Mouse (Mus musculus): ENCODE results near the gene Fgfr2.

The Fgfr2 gene

DNA sequence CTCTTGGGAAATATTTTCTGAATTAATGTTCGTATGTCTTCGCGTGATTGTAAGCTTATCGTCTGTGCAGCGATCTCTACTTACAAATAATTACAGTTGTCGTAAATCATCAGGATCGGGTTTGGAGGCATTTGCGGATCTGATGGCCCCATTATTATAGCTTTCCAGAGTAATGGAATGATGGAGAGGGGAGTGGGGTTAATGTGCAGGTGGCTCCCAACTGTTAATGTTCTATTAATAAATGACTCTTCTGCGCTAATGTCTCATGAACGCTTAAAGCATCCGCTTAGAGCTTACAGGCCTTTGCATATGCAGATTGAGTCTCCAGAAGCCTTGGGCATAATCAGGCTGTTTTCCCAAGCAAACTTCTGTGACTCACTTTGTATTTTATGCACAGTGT, 1144.5 kb downstream of the Fgfr2 start:
- DNase-seq = no peak

DNA sequence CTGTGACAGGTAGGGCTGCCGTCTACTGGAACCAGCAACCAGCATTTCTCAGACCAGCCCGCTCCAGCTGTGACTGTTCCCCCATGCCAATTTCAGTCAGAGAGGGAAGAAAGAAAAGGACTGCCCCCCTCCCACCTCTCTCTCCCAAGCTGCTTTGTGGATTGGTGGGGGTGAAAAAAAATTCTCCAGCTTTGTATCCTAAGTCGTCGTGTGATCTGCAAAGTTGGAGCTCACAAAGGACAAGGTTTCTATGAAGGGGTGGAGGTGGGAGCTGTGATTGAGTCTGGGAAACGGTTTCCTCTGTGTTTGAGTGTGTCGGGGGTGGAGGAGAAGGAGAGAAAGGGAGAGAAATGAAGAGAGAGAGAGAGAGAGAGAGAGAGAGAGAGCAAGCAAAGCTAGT, 1147.3 kb downstream of the Fgfr2 start:
- DNase-seq = no peak

DNA sequence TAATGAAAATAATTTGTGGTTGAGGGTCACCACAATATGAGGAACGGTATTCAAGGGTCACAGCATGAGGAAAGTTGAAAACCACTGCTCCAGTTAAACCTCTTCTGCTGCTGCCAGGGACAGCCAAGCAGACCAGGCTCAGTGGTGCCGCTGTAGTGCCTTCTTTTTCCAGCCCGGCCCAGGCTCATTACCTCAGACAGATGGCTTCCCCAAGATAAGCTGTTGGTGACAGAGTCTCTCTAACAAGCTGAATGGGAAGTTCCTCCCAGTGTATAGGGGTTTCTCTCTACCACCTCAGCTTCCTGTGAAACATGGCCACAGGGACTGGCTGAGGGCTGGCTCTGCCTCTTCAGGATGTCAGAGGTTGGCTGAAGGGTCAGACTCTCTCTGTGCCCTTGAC, 1152.9 kb downstream of the Fgfr2 start:
- no peak for DNase-seq

DNA sequence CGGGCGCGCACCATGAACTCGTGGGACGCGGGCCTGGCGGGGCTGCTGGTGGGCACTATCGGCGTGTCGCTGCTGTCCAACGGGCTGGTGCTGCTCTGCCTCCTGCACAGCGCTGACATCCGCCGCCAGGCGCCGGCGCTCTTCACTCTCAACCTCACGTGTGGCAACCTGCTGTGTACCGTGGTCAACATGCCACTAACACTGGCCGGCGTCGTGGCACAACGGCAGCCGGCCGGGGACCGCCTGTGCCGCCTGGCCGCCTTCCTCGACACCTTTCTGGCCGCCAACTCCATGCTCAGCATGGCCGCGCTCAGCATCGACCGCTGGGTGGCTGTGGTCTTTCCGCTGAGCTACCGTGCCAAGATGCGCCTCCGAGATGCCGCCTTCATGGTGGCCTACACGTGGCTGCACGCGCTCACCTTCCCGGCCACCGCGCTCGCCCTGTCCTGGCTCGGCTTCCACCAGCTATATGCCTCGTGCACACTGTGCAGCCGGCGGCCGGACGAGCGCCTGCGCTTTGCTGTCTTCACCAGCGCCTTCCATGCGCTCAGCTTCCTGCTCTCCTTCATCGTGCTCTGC, 1156.1 kb downstream of the Fgfr2 start:
- no peak for DNase-seq

DNA sequence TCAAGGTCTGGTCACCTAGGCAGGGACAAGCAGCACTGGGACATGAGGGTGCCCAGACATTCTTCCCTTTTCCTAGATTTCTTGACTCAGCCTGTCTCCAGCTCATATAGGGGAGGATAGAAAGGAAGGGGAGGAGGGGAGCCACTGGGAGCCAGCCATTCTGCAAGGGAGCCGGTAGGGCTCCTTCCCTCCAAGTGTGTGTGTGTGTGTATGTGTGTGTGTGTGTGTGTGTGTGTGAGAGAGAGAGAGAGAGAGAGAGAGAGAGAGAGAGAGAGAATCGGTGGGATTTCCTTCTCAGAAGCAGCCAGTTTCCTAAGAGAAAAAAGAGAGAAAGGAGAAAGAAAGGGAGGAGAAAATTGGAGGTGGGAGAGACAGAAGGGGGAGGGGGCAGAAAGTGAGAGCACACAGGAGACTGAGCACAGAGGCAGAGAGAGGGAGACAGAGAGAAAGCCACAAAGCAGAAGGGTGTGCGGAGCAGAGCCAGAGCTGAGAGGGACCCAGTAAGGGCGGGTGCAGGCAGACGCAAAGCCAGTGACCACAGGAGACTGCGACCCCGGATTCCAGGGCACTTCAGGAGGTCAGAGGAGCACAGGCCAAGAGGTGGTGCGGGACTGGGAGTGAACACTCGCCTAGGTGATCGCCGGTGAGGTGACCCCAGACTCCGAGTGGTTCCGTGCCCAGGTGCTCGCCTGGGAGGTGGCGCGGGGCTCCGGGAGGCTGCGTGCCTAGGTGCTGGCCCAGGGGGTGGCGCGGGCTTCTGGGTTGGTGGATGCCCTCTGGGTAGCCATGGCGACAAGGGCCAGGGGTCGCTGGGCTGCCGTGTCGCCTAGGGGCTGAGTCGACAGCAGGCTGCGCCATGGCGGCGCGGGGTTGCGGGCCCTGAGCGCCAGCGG, 1156.9 kb downstream of the Fgfr2 start, which contains the start of gene Gpr26:
Gene Gpr26 (plus strand): TSS at position 438 of the 893 bp plus-strand sequence.
- DNase-seq = no peak

DNA sequence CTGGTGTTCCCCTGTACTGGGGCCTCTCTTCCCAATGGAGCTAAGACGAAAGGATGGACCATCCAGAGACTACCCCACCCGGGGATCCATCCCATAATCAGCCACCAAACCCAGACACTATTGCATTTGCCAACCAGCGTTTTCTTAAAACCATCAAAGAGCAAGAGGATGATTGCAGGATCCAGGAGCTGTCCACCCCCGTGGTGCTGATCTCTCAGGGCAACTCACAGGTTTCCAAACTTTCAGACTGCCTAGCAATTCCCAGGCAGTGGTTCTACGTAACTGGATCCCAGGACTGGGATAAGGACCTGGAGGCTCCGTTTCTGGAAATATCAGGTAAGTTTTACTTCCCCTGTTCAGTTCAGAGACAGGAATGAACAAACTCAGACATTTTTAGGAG, 1162.6 kb downstream of the Fgfr2 start:
- DNase-seq = peak; percentile 82

DNA sequence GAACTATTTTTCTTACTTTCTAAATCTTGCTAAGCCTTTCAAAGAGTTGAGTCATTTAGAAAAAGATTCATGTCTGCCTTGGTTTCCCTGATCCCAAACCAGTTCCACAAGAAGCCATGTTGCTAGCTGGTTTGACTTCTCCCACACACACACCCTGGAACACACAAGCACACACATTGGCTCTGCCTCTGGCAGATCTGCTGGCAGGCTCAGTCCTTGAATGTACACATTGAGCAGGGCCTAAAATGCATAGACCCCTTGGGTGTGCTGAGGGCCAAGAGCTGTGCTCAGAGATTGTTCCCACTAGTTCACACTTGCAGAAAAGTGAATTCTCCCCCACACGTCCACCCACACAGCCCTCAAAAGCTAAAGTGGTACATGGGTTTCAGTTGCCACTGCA, 1164.4 kb downstream of the Fgfr2 start:
- no peak for DNase-seq

DNA sequence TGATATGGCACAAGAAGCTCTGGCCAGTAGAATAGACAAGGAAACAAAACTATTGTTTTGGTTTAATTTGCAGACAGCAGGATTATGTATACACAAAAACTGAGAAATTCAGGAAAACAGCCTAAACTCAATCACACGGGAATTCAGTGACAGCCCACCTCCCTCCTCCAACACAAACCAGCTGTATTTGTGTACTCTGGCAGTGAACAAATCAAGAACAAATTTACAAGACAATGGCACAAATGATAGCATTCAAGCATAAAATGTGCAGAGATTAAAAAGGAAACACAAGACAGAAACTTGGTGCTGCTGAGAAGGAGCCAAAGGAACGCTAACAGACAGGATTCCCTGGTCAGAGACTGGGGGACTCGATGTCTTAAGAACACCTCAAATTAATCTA, 1169.7 kb downstream of the Fgfr2 start:
- DNase-seq = no peak

DNA sequence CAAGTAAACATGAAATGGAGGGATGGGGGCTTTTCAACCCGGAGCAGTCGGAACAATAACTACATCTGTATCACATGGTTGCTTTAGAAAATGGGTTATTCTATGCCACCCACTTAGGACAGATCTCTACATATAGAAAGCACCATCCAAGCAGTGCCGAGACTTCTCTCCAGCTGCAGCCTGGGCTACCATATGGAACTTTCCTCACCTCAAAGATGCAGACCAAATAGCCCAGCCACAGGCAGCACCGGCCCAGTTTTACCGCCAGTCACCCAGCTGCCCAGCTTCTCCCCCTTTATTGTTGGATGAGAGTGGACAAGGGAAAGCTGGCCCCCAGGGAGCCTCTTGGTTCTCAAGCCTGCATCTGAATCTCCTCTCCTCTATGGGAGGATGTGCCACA, 1172.0 kb downstream of the Fgfr2 start:
- DNase-seq = no peak

DNA sequence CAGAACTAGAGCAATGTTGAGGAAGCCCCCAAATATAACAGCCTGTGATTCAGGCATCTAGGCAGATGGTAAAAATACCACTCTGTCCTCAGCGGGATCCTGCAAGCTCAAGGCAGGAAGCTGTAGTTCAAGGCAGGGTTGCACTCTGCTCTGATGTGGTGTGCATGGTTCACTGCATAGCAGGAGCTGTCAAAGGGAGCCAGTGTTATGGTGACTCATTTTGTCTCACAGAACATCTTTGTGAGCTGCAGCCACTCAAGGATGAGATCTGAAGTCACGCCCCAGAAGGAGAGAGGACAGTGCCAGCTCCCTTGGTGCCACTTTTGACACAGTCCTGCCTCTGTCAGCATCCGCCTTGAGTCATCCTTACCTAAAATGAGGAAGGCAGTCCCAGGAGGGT, 1185.5 kb downstream of the Fgfr2 start:
- DNase-seq = no peak

DNA sequence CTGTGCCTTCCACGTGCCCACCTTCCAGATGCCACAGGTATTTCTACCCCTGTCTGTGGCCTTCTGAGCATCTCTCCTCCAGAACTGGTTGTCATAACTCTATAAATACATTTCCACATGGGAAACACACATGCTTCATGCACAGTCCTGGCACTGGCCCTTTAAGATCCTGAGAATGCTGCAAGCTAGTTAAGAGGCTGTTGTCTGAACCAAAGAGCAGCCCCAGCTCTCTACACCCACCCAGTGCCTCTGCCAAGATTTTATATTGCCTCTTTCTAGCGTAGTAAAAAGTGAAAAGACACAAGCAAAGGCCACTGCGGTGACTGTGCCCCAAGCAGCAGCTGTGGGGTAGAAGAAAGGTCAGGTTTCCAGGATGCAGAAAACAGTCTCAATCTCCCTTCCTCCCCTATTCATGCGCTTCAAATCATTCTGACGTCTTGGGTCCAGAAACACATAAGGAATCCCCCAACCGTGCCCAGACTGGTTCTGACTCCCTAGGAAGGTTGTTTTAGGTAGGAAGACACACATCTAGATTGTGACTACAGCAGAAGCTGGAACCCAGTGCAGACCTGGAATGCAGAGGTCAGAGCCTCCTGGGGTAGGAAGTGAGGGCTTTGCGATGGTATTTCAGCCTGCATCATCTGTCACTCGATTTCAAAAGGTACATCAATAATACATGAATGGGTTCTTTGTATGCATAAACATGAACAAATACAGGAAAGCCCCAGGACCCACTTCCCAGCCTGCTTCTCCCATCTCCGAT, 1195.7 kb downstream of the Fgfr2 start:
- no peak for DNase-seq

DNA sequence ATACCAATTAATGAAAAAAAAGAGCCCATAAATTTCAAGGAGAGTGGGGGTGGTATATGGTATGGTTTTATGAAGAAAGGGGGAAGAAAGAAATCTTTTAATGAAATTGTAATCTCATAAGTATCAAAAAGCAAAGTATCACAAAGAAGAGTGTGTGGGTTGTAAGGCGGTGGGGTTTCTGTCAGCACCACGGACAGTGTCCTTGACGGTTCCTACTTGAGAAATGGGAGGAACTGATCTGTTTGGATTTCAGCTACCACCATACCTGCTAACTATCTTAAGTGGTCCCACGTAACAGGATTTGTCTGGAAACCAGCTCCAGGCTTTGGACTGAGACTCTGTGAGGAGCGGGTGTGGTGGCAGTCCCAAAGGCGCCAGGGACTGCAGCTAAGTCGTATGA, 1205.8 kb downstream of the Fgfr2 start:
- DNase-seq = peak; percentile 43

DNA sequence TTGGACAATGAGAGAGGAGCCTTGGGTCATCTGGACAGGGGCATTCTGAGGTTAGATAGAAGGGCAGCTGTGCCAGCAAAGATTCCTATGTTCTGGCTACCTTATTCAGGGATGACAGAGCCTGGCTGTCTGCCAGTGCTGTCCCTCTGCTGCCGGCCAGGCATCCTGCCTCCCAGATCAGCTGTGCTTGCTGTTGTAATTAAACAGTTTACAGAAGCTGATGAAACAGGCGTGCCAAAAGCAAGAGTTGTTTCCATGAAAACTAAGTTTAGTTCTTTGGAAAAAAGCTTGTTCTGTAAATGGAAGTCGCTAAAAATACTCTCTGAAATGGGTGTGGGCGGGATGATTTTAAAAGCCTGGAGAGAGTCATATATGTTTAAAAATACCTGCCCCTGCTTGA, 1213.5 kb downstream of the Fgfr2 start:
- peak; percentile 11 for DNase-seq

DNA sequence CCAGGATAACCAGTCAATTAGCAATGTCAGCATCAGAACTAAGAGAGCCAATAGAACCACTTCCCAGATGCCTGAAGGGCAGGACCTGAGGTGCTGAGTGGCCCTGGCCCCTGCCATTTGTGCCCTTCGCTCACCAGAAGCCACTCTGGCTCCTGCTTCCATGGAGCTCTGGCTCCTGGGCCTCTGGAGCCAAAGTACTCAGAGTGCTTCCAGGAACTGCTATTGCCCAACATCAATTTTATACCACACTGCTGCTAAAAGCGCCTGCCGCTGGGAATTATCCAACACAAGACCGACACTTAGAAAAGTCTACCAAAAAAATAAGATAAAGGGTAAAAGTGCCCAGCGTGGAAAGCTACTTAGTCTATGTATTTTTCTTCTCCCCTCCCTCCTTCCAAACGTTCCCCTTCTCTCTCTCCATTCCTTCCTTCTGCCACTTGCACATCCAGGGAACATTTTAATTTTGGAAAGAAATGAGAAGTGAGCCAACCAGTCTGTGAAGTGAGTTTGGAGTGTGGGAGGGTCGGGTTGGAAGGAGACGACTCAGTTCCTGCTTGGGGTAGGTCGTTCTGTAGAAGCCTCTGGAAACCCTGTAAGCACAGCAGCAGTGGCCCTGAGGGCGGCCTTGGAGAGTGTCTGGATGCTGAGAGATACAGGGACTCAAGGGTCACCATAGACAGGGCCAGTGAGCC, 1216.5 kb downstream of the Fgfr2 start:
- DNase-seq = no peak

DNA sequence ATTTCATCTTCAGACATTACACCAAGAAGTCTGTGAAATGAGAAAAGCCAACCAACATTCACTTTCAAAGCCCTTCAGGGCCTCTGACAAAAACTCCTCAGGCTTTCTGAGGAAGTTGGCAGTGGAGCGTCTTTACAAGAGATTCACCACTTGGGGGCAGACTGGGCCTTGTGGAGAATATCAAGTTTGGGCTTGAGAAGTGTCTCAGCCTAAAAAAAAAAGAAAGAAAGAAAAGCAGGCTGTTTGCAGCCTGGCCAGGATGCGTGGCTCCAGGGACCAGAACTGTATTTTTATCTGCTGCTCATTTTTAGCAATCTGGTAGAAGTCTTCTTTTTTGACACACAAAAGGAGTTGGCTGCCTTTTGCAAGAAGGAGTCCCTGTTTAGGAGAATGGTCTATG, 1223.8 kb downstream of the Fgfr2 start:
- DNase-seq = peak; percentile 81

DNA sequence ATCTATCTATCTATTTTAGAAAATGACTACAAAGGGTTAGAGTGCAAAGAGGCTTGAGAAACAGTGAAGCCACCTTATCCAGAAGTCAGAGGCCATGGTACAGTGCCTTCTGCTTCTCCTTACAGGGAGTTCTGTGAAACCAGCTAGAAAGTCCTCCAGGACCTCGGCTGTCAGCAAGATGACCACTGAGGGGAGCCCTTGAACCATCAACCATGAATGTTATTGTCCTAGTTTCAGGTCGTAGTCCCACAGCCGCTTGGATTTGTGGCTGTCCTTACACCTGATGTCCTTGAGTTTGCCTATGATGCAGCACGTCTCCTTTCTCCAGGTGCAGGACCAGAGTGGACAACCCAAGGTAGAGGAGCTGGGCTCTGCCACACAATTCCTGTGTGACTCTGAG, 1225.9 kb downstream of the Fgfr2 start:
- peak; percentile 48 for DNase-seq

DNA sequence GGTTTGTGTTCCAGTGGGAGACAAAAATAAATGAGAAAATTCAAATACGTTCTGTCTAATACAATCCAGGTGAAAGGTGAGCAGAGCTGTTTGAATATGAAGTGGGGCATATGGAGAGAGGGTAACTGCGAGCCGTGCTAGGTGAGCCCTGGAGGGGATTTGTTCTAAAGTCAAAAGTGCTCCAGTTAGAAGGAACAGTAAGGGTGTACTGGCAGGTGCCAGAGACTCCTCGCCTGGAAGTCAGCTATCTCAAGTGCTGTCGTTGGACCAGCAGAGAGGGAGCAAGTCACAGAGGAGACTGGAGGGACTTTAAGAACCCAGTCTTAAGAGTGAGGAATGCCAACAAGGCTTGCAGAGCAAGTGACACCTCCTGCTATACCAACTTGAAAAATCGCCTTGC, 1240.3 kb downstream of the Fgfr2 start:
- no peak for DNase-seq

DNA sequence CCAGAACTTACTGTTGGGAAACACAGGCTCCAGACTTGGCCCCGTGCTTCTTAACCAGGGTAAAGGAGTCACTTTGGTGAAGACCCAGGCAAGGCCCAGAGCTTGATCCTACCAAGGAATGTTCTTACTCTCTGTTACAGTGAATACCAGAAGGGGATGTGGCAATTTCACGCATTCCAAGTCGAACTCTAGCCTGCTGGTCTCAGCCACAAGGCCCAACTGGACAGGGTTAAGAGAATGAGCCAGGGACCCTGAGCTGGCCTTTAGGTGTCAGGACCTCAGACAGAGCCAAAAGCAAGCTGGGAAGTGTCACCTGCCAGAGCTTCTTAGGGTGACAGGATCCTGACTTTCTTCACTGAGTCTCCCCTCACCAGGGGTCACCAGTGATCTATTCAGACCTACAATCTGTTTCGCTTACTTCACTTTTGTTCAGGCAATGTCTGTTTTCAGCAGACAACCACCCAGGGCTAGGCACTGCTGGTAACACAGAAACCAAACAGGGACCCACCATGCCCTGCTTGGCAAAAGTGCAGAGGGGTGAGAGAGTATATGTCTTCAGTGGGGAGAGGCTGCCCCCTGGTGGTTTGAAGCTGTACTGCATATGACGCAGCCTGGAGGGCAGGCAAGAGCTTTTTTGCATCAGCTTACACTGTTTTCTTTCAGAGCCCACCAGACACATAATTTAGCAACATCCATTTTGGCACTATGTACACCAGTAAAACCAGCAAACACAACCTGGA, 1241.1 kb downstream of the Fgfr2 start:
- DNase-seq = peak; percentile 84

DNA sequence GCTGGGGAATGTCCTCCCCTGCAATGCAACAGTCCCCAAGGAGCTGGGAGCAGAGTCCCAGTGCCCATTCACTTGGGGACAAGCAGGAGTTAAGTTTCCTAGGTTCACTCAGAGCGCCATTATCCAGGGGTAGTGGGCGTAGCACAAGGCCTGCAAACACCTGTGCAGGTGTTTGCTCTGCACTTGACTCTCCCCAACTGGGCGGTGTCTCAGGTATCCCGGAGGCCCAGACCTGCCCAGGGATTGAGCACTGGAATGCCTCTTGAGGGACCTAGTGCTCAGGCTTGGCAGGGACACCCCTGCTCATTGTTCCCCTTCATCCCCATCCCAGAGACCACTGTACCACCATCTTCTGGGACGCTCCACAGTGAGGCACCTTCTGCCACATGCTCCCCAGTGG, 1243.0 kb downstream of the Fgfr2 start:
- no peak for DNase-seq

DNA sequence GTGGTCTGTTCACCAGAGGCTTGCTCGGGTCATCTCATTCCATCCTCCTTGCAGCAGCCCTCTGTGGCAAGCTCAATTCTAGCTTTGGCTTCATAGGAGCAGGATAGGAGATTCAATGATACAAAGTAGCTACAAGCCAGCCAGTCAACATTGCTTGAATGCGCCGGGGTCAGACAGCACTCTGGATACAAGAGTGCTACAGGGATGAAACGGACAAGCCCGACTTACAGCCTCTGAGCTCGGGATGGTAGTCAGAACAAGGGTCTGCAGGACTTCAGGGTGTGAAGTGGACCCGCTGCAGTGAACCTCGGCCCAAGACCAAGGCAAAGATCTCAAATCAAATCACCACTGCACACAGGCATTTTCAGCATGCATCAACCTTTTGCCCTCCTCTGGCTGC, 1244.3 kb downstream of the Fgfr2 start:
- DNase-seq = no peak

DNA sequence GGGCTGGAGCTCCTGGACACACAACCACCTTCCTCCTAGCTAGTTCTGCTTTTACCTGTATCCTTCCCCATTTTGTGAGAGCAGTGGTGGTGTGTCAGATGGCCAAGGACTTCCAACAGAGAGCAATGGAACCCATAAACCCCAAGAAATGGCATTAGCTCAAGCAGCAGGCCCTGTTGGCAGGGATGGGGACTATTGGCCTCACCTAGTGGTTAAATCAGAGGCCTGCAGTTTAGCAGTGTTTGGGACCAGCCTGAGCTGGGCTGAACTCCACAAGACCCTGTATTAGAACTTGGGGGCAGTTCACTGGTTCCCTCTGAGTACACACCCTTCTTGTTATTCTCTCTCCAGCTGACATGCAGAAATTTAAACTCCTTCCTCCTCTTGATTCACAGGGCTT, 1262.0 kb downstream of the Fgfr2 start:
- no peak for DNase-seq

DNA sequence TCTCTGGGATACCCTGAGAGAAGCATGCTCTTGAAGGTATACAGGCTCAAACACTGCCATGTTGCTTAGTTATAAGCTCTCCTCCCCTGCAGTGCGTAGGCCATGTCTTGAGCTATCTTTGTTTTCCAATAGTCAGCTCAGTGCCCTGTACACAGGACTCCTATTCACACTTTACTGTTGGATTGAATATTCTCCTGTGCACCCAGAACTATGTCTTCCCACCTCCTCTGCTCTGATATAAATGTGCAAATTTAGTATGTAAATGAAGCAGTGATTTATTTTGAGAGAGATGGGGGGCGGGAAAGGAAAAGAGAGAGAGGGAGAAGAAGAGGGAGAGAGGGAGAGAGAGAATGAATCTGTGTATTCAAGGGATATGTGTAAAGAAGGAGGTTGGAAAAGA, 1267.5 kb downstream of the Fgfr2 start:
- no peak for DNase-seq

DNA sequence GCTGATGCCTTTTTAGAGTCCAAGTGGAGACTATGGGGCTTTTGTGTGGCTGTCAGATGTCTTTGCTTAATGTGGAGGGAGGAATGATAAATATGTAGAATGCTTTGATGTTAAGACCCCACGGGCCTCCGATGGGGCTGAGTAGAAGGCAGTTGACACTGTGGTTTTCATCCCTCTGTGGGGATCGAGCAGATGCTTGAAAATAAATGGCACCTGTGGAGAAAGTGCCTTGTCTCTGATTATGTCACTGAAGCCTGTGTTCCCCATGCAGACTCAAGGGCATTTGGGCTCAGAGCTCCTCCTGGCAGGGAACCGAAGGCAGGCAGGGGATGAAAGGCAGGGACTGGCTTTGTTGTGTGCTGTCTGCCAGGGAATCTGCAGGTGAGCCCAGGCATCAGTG, 1272.6 kb downstream of the Fgfr2 start:
- no peak for DNase-seq
